ENCODE assay signal across 22 mouse cellular contexts in genomic region chr10:111578536-111578935, GRCm38 (mm10).
DNase-seq lines count a peak whose midpoint lies in the region; ATAC-seq and TF ChIP-seq lines count a peak whose summit lies in the region.
"Had no signal": no experiment of that assay in that cellular context is flagged by ENCODE, and none has a peak within 500 bp of the region (broad histone marks: within the 10 kb centered on the region; RNA-seq: fewer than 3 reads in every experiment).

No protein-coding gene starts in this region.

- no peak for TF ChIP-seq CTCF in kidney, adult 2 months (conservative IDR thresholded peaks at IDR 0.05; ENCODE audit: insufficient read depth, insufficient read length, low read depth, low read length)

- H3K4me3 ChIP-seq in kidney, adult 2 months (ENCODE audit: insufficient read depth, low read depth, low read length), result no peak overlapping the region
- H3K4me3 ChIP-seq: erythroblast, embryonic 14.5 days; heart, embryonic 10.5 days; limb, embryonic 15.5 days had no signal

- H3K36me3 ChIP-seq in kidney, adult 2 months (ENCODE audit: control insufficient read depth, insufficient read depth, low read length), result no peaks in the 10 kb centered on the region
- H3K36me3 ChIP-seq: G1E; heart, embryonic 10.5 days; limb, embryonic 15.5 days had no signal

- intact Hi-C loops in left cerebral cortex, postnatal 10 days (cut with DNase I), result no loop called here

- TF ChIP-seq POLR2A in kidney, adult 2 months (IDR thresholded peaks at IDR 0.05; ENCODE audit: low read depth, low read length), result no peak

- no peaks in the 10 kb centered on the region for H3K27me3 ChIP-seq in kidney, adult 2 months (replicated peaks; ENCODE audit: control insufficient read depth, insufficient read depth, low read length)
- H3K27me3 ChIP-seq: limb, embryonic 15.5 days had no signal

- peaks cover 16% of the 10 kb centered on the region for H3K4me1 ChIP-seq in kidney, adult 2 months (ENCODE audit: control insufficient read depth, insufficient read depth, low read length)

- 42% methylated on average over 5 of the region's 5 CpGs for WGBS in kidney, adult 2 months

- ATAC-seq in monocyte, adult 5-6 weeks (replicated peaks; ENCODE audit: insufficient number of reproducible peaks, low FRiP score, low TSS enrichment, poor library complexity, severe bottlenecking), result no peak
- ATAC-seq: forebrain, embryonic 14.5 days had no signal

- DNase-seq in kidney, adult 2 months, result peak; percentile 54
- DNase-seq in kidney, postnatal 10 days, result no peak
- peak; percentile 80 for DNase-seq in CD4-positive, CD25-positive, alpha-beta regulatory T cell, adult 2 months (ENCODE audit: low read depth, low spot score)
- DNase-seq in induced T-regulatory cell, adult 2 months (ENCODE audit: low read depth), result peak; percentile 78
- DNase-seq in thymus, postnatal 0 days (ENCODE audit: low spot score), result peak; percentile 81
- no peak for DNase-seq in left cerebral cortex, postnatal 10 days (ENCODE audit: extremely low spot score in 1 of 2, low spot score in 2 of 2)
- DNase-seq in adipocyte (ENCODE audit: low spot score), result no peak
- DNase-seq: adrenal gland, postnatal 25 days; B cell, adult 2 months; cerebellum, adult 18-20 months; gastrocnemius, postnatal 36 days; lung, embryonic 14.5 days; midbrain, embryonic 14.5 days; right cerebral cortex, postnatal 14 days had no signal

- no peak overlapping the region for H3K27ac ChIP-seq in kidney, adult 2 months (ENCODE audit: insufficient read depth, low read depth, low read length)
- H3K27ac ChIP-seq: hindbrain, embryonic 14.5 days; limb, embryonic 15.5 days; macrophage had no signal

Comparison
In these comparisons a context has a peak if more than half of its experiments do, and no peak if none do; other contexts are left out.
1. DNase-seq: peak in kidney, adult 2 months (single experiment), CD4-positive, CD25-positive, alpha-beta regulatory T cell, adult 2 months (single experiment), induced T-regulatory cell, adult 2 months (single experiment) and thymus, postnatal 0 days (single experiment); none in kidney, postnatal 10 days (single experiment), left cerebral cortex, postnatal 10 days (0 of 2) and adipocyte (single experiment).